Mouse (Mus musculus) embryonic facial prominence, embryonic 13.5 days (tissue): ENCODE data around the gene Zbed3. TPM values are rescaled to one million over a fixed set of nuclear protein-coding genes. Genes with fewer than 3 reads are reported as not detected.
A peak's percentile ranks its signal among the peaks of the same experiment; 100 is the strongest.

Experiments
- ATAC-seq: fragments of 200-750 bp; cut with Nextera tagmentation; 2 replicates; pipeline ENCODE4 v1.8.0; 2017; ENCODE audit warnings: low read depth; ENCODE audit not compliant: insufficient number of reproducible peaks, insufficient read depth, low FRiP score, low TSS enrichment
- H3K27ac ChIP-seq: fragments of 300-500 bp; sonication (generic); 2 replicates; pipeline ENCODE4 v1.5.1; 2015; ENCODE audit warnings: moderate library complexity, mild to moderate bottlenecking, inconsistent platforms
- H3K27me3 ChIP-seq: fragments of 300-500 bp; sonication (generic); 2 replicates; pipeline ENCODE4 v1.6.1; 2015; ENCODE audit warnings: mild to moderate bottlenecking, inconsistent platforms
- H3K36me3 ChIP-seq: fragments of 300-500 bp; sonication (generic); 2 replicates; pipeline ENCODE4 v1.6.1; 2015; ENCODE audit warnings: mild to moderate bottlenecking, inconsistent platforms
- H3K4me1 ChIP-seq: fragments of 300-500 bp; sonication (generic); 2 replicates; pipeline ENCODE4 v1.6.1; 2015; ENCODE audit warnings: inconsistent platforms
- H3K4me2 ChIP-seq: fragments of 300-500 bp; sonication (generic); 2 replicates; pipeline ENCODE4 v1.6.1; 2015; ENCODE audit warnings: moderate library complexity, mild to moderate bottlenecking, inconsistent platforms
- H3K4me3 ChIP-seq: fragments of 300-500 bp; sonication (generic); 2 replicates; pipeline ENCODE4 v1.5.1; 2015; ENCODE audit warnings: mild to moderate bottlenecking, inconsistent platforms
- H3K9ac ChIP-seq: fragments of 300-500 bp; sonication (generic); 2 replicates; pipeline ENCODE4 v1.6.1; 2015; ENCODE audit warnings: mild to moderate bottlenecking, inconsistent platforms
- H3K9me3 ChIP-seq: fragments of 300-500 bp; sonication (generic); 2 replicates; pipeline ENCODE4 v1.6.1; 2016; ENCODE audit warnings: inconsistent platforms
- WGBS: fragments of 180-500 bp; shearing (Covaris S2); methylation state at CpG from one replicate; pipeline ENCODE4 v1.1.7; 2015; ENCODE audit warnings: mixed read lengths; 5-methylcytosine and 5-hydroxymethylcytosine counted together
- polyA plus RNA-seq: library from polyadenylated mRNA; unstranded; fragments of >200 nt; fragmentation: Nextera tagmentation; extraction: Ambion mirVana; gene quantifications from 2 replicates; pipeline ENCODE4 v1.2.1, GENCODE M21; 2015

Gene Zbed3
- 75.1 and 84.9 TPM in 2 replicates for polyA plus RNA-seq

- no peaks in the 10 kb centered on the region for H3K27me3 ChIP-seq
- ATAC-seq = no peak
These were observed at the start of gene Zbed3 for GRCm38 (mm10) chr13:95323400-95323799. TSS of gene Zbed3 (plus strand) at chr13:95323612.

DNA sequence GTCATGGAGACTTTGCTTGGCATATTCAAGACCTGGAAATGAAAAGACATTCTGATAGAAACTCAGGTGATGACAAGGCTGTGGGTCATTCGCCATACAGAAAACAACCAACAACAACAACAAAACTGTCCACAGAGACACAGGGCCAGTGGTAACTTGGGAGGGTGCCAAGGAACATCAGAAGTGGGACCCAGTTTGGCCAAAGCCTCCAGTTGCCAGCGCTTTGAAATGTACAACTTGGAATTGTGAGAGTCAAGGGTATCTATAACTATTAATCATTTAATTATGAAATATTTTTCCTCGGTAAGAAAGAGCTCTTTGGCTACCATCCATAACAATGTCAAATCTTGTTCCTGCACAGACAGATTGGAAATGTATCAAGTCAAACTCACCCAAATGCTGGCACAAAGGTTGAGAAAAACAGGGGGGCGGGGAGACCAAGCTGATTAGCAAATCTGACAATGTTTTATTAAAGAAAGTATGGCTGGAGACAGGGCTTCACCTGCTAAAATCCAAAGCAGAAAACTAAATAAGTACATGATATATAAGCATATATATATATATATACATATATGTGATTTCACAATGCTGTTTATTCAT lies 44.9 kb upstream of the Zbed3 start:
- no peak for ATAC-seq
- no peaks in the 10 kb centered on the region for H3K27me3 ChIP-seq
- H3K9ac ChIP-seq = no peak overlapping the region
- no peak overlapping the region for H3K27ac ChIP-seq
- WGBS = 87% methylated on average over 4 of the region's 4 CpGs
- no peaks in the 10 kb centered on the region for H3K36me3 ChIP-seq
- H3K4me2 ChIP-seq = no peak overlapping the region
- H3K4me3 ChIP-seq = no peak overlapping the region
- 0 out of 2 replicates have a peak, but pooled peaks cover 5% of the 10 kb centered on the region for H3K4me1 ChIP-seq
- H3K9me3 ChIP-seq = no peaks in the 10 kb centered on the region

More at GRCm38 (mm10) chr13:95323400-95323799, at the start of gene Zbed3:
- Histone ChIP-seq H3K4me2 (peak within 1 kb of the TSS; percentile 84), H3K9me3 (no peaks in the 10 kb centered on the region), H3K36me3 (no peaks in the 10 kb centered on the region), H3K4me1 (peaks cover 30% of the 10 kb centered on the region), H3K27ac (peak within 1 kb of the TSS; percentile 99), H3K9ac (peak within 1 kb of the TSS; percentile 98), H3K4me3 (peak within 1 kb of the TSS; percentile 79)
- WGBS = 91% methylated on average over 6 of the region's 6 CpGs

DNA sequence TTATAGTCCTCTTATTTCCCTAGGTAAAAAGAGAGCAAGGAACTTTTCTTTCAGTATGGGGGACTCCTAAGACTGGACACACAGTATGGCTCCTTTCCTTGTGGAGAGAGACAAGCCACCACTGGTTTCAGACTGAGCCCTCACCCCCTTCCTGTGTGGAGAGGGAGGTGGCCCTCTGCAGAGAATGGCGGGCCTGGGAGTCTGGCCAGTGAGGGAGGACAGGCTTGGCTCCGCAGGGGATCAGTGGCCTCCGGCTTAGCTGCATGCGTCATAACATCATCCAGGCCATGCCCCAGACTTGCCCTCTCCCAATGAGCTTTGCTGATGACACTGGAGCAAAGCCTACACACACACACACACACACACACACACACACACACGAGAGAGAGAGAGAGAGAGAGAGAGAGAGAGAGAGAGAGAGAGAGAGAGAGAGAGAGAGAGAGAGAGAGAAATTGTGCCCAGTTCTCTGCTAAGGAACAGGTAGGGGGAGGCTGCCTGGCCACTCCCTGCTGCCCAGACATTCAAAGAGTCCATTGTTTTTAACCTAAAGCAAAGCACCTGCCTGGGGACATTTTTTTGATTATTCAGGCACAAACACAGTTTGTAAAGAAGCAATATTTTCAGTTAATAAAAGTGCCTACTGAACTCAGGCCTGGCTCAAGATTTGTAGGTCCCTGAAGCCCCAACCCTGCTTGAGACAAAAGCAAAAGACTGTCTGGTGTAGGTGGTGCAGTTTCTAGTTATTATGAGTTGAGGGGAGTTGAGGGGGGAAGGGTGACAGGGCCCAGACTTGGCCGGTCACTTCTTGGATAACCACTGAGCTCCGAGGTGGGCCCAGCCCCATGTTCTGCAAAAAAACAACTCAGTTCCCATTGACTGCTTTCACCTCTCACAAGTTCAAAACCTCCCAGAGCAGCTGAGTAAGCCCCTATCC lies 41.4 kb upstream of the Zbed3 start:
- Histone ChIP-seq H3K27me3 (no peaks in the 10 kb centered on the region), H3K4me3 (no peak overlapping the region), H3K4me2 (no peak overlapping the region), H3K27ac (no peak overlapping the region), H3K36me3 (no peaks in the 10 kb centered on the region), H3K9me3 (no peaks in the 10 kb centered on the region), H3K9ac (no peak overlapping the region), H3K4me1 (0 out of 2 replicates have a peak, but pooled peaks cover 5% of the 10 kb centered on the region)
- no peak for ATAC-seq
- WGBS = 23% methylated on average over 6 of the region's 7 CpGs

DNA sequence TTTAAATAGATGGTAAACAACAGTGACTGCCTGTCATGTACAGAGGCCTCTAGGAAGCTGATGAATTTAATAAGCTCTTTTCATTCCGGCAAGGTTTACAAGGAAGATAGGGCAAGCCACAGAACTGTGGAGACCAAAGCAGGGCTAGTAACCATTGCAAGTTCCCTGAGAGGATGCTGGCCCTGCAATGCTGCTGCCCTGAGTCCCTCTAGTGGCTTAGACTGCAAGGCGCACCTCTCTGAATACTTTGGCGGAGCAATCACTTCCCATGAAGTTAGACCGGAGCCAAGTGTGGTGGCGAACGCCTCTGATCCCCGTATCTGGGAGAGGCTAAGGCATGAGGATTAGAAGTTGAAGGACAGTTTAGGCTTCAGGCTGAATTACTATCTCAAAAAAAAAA lies 36.4 kb upstream of the Zbed3 start:
- Histone ChIP-seq H3K9ac (no peak overlapping the region), H3K4me2 (no peak overlapping the region), H3K4me3 (no peak overlapping the region), H3K4me1 (0 out of 2 replicates have a peak, but pooled peaks cover 7% of the 10 kb centered on the region), H3K36me3 (no peaks in the 10 kb centered on the region), H3K9me3 (no peaks in the 10 kb centered on the region), H3K27me3 (no peaks in the 10 kb centered on the region), H3K27ac (no peak overlapping the region)
- whole genome bisulfite sequencing = 3% methylated on average over 7 of the region's 7 CpGs
- ATAC-seq = 0 out of 2 replicates have a peak, but pooled peaks have one; percentile 43

- H3K4me2 ChIP-seq = no peak overlapping the region
- ATAC-seq = no peak
- H3K4me1 ChIP-seq = 0 out of 2 replicates have a peak, but pooled peaks cover 6% of the 10 kb centered on the region
- H3K4me3 ChIP-seq = no peak overlapping the region
- no peaks in the 10 kb centered on the region for H3K27me3 ChIP-seq
- H3K27ac ChIP-seq = no peak overlapping the region
- no peak overlapping the region for H3K9ac ChIP-seq
- no peaks in the 10 kb centered on the region for H3K9me3 ChIP-seq
- 78% methylated on average over 7 of the region's 7 CpGs for WGBS
- H3K36me3 ChIP-seq = no peaks in the 10 kb centered on the region
These were observed 35.4 kb upstream of the Zbed3 start for GRCm38 (mm10) chr13:95288027-95288426.

GRCm38 (mm10) chr13:95291983-95292382 lies 31.4 kb upstream of the Zbed3 start:
- ATAC-seq = no peak
- H3K9me3 ChIP-seq = no peaks in the 10 kb centered on the region
- no peak overlapping the region for H3K27ac ChIP-seq
- no peak overlapping the region for H3K4me3 ChIP-seq
- H3K4me1 ChIP-seq = 0 out of 2 replicates have a peak, but pooled peaks cover 4% of the 10 kb centered on the region
- H3K4me2 ChIP-seq = no peak overlapping the region
- no peak overlapping the region for H3K9ac ChIP-seq
- H3K27me3 ChIP-seq = no peaks in the 10 kb centered on the region
- 82% methylated on average over 4 of the region's 4 CpGs for WGBS
- no peaks in the 10 kb centered on the region for H3K36me3 ChIP-seq

DNA sequence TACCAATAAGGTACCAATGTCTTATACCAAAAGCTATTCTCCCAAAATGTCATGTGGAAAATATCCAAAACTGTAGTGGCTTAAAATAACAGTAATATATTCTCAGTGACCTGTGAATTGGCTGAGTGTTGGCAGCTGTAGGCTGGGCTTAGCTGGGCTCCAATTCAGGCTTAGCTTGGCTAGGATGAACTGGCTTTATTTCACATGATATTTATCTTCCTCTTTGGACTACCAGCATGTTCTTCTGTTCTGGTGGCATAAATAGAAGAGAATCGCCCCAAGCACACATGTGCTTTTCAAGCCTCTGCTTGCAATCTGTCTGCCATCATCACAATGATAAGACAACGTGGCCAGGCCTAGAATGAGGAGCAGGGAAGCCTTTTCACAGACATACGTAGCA lies 23.5 kb upstream of the Zbed3 start:
- H3K27me3 ChIP-seq = no peaks in the 10 kb centered on the region
- no peak overlapping the region for H3K4me3 ChIP-seq
- no peaks in the 10 kb centered on the region for H3K36me3 ChIP-seq
- H3K4me1 ChIP-seq = no peaks in the 10 kb centered on the region
- WGBS = 64% methylated on average over 3 of the region's 3 CpGs
- H3K9me3 ChIP-seq = no peaks in the 10 kb centered on the region
- H3K4me2 ChIP-seq = no peak overlapping the region
- ATAC-seq = no peak
- no peak overlapping the region for H3K9ac ChIP-seq
- H3K27ac ChIP-seq = no peak overlapping the region

DNA sequence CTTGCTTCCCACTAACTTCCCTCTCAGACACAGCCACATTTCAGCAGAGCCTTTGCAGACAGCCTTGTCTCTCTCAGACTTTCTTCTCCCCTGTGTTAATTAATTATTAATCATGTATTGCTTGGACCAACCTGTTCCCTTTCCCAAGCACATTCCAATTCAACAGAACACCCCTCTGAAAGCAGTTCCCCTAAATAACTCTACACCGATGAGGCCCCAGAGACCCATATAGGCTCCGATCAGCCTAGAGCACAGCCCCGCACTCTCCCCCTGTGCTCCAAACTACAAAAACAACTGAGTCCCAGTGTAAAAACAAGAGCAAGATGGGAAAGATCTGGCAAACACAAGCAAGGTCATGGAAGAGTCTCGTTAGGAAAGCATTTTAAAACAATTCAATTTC lies 16.8 kb upstream of the Zbed3 start:
- WGBS = 63% methylated on average over 4 of the region's 4 CpGs
- 0 out of 2 replicates have a peak, but pooled peaks cover 3% of the 10 kb centered on the region for H3K4me1 ChIP-seq
- no peak overlapping the region for H3K4me2 ChIP-seq
- no peak overlapping the region for H3K9ac ChIP-seq
- no peak overlapping the region for H3K4me3 ChIP-seq
- no peaks in the 10 kb centered on the region for H3K27me3 ChIP-seq
- H3K9me3 ChIP-seq = no peaks in the 10 kb centered on the region
- H3K27ac ChIP-seq = no peak overlapping the region
- no peaks in the 10 kb centered on the region for H3K36me3 ChIP-seq
- no peak for ATAC-seq

- Histone ChIP-seq H3K27ac (no peak overlapping the region), H3K9me3 (no peaks in the 10 kb centered on the region), H3K27me3 (no peaks in the 10 kb centered on the region), H3K9ac (no peak overlapping the region), H3K4me2 (no peak overlapping the region), H3K4me1 (0 out of 2 replicates have a peak, but pooled peaks cover 3% of the 10 kb centered on the region), H3K4me3 (no peak overlapping the region), H3K36me3 (no peaks in the 10 kb centered on the region)
- ATAC-seq = no peak
- 65% methylated on average over 8 of the region's 8 CpGs for WGBS
These were observed 16.2 kb upstream of the Zbed3 start for GRCm38 (mm10) chr13:95307100-95307655.

GRCm38 (mm10) chr13:95312016-95312415 lies 11.4 kb upstream of the Zbed3 start:
- H3K4me2 ChIP-seq = no peak overlapping the region
- no peak for ATAC-seq
- H3K27ac ChIP-seq = no peak overlapping the region
- H3K4me1 ChIP-seq = peaks cover 14% of the 10 kb centered on the region
- no peak overlapping the region for H3K9ac ChIP-seq
- no peaks in the 10 kb centered on the region for H3K36me3 ChIP-seq
- 77% methylated on average over 6 of the region's 6 CpGs for WGBS
- no peaks in the 10 kb centered on the region for H3K9me3 ChIP-seq
- no peak overlapping the region for H3K4me3 ChIP-seq
- no peaks in the 10 kb centered on the region for H3K27me3 ChIP-seq

DNA sequence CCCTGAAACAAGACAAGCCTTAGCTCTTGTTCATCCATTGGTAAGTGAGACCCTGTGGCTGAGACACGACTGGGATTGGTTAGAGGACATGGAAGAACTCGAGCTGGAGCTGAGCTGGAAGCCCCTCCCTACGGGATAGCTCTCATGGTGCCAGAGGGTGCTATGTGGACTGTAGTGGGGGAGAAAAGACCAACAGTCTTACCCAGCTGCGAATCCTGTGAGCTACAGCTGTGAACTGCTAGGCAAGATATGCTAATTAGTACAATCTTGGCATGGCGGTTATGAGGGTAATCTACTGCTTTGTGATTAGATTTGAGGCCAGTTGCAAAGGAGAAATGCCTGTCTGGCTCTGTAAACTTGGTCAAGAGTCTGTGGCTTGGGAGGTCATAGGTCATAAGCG lies 4.3 kb upstream of the Zbed3 start:
- no peak for ATAC-seq
- H3K9ac ChIP-seq = no peak overlapping the region
- H3K4me2 ChIP-seq = no peak overlapping the region
- H3K4me3 ChIP-seq = no peak overlapping the region
- no peaks in the 10 kb centered on the region for H3K36me3 ChIP-seq
- 63% methylated on average over 6 of the region's 6 CpGs for WGBS
- no peaks in the 10 kb centered on the region for H3K27me3 ChIP-seq
- H3K4me1 ChIP-seq = peaks cover 21% of the 10 kb centered on the region
- no peak overlapping the region for H3K27ac ChIP-seq
- H3K9me3 ChIP-seq = no peaks in the 10 kb centered on the region
